Mouse (Mus musculus) CH12.LX (cell line): ENCODE measurements around the gene Slc38a10. TPM values are rescaled to one million over a fixed set of nuclear protein-coding genes. Genes with fewer than 3 reads are reported as not detected.
A peak's percentile ranks its signal among the peaks of the same experiment; 100 is the strongest.

Source experiments
- DNase-seq: peaks from one replicate; pipeline ENCODE4 v3.0.0-alpha.2; 2013; ENCODE audit errors: extremely low read depth
- H3K27ac ChIP-seq: 2 replicates; pipeline ENCODE4 v1.5.1; 2012; ENCODE audit warnings: low read depth, mild to moderate bottlenecking, control low read depth, moderate library complexity; ENCODE audit not compliant: insufficient read depth
- H3K27me3 ChIP-seq: replicated peaks from 2 replicates; pipeline ENCODE3; 2012; ENCODE audit warnings: inconsistent platforms
- H3K36me3 ChIP-seq, 2 experiments: replicated peaks in 1 of 2; 2 replicates each; pipeline versions ENCODE3 to v1.6.1; 2012; ENCODE audit warnings: inconsistent platforms in 1 of 2, low read length in 1 of 2, mild to moderate bottlenecking in 1 of 2, mixed read lengths in 1 of 2, moderate library complexity in 1 of 2; ENCODE audit not compliant: control insufficient read depth in 1 of 2, insufficient read depth in 1 of 2
- H3K4me1 ChIP-seq, 2 experiments: 2 replicates each; pipeline ENCODE4 v1.6.1; 2012; ENCODE audit warnings: inconsistent platforms in 1 of 2, moderate library complexity in 1 of 2; ENCODE audit not compliant: insufficient read depth in 2 of 2, control insufficient read depth in 1 of 2
- H3K4me2 ChIP-seq: 2 replicates; pipeline ENCODE4 v1.6.1; 2012; ENCODE audit warnings: low read depth, mild to moderate bottlenecking, control low read depth; ENCODE audit not compliant: poor library complexity, insufficient read depth, severe bottlenecking
- H3K4me3 ChIP-seq, 3 experiments: fragments of 150-350 bp in 1 of 3; sonication (generic) in 1 of 3; replicated peaks in 1 of 3; 2 replicates each; pipeline versions ENCODE3 to v1.5.1; 2011 to 2012; ENCODE audit warnings: low read depth in 2 of 3, low read length in 2 of 3, mild to moderate bottlenecking in 2 of 3, moderate library complexity in 2 of 3, control low read depth in 1 of 3, improper control_type of control experiment in 1 of 3, inconsistent platforms in 1 of 3, mixed read lengths in 1 of 3; ENCODE audit not compliant: poor library complexity in 1 of 3
- H3K79me2 ChIP-seq: replicated peaks from 2 replicates; pipeline ENCODE4 v1.6.1; 2012; ENCODE audit warnings: mild to moderate bottlenecking, moderate library complexity; ENCODE audit not compliant: control insufficient read depth, poor library complexity, insufficient read depth, severe bottlenecking; ENCODE audit errors: extremely low read depth
- H3K9ac ChIP-seq: 2 replicates; pipeline ENCODE4 v1.6.1; 2012; ENCODE audit warnings: low read depth, mild to moderate bottlenecking, control low read depth, moderate library complexity; ENCODE audit not compliant: insufficient read depth
- H3K9me3 ChIP-seq: replicated peaks from 2 replicates; pipeline ENCODE3; 2012; ENCODE audit warnings: low read length, inconsistent platforms, mixed read lengths
- CHD1 ChIP-seq: IDR thresholded peaks from 2 replicates; pipeline ENCODE4 v1.6.1; 2012; ENCODE audit warnings: low read depth, low read length, improper control_type of control experiment, inconsistent platforms
- CHD2 ChIP-seq: IDR thresholded peaks from 2 replicates; pipeline ENCODE4 v1.6.1; 2011; ENCODE audit warnings: low read length, improper control_type of control experiment
- E2F4 ChIP-seq: IDR thresholded peaks from 2 replicates; pipeline ENCODE4 v1.6.1; 2011; ENCODE audit warnings: low read depth, low read length, improper control_type of control experiment; ENCODE audit not compliant: insufficient replicate concordance
- ELF1 ChIP-seq: IDR thresholded peaks from 2 replicates; pipeline ENCODE4 v1.6.1; 2014; ENCODE audit warnings: low read depth, mild to moderate bottlenecking, inconsistent platforms, low read length, improper control_type of control experiment
- EP300 ChIP-seq: IDR thresholded peaks from 2 replicates; pipeline ENCODE4 v1.6.1; 2011; ENCODE audit warnings: low read length, improper control_type of control experiment
- GABPA ChIP-seq: IDR thresholded peaks from 2 replicates; pipeline ENCODE4 v1.6.1; 2012; ENCODE audit warnings: low read depth, low read length, improper control_type of control experiment, inconsistent platforms; ENCODE audit not compliant: insufficient replicate concordance
- HCFC1 ChIP-seq: IDR thresholded peaks from 2 replicates; pipeline ENCODE4 v1.6.1; 2012; ENCODE audit warnings: low read depth, mild to moderate bottlenecking, inconsistent platforms, low read length, improper control_type of control experiment
- JUND ChIP-seq: conservative IDR thresholded peaks from 2 replicates; pipeline ENCODE4 v1.6.1; 2011; ENCODE audit warnings: low read depth, low read length, improper control_type of control experiment
- MYC ChIP-seq: IDR thresholded peaks from 2 replicates; pipeline ENCODE4 v1.6.1; 2011; ENCODE audit warnings: low read depth, mild to moderate bottlenecking, improper control_type of control experiment, low read length
- NELFE ChIP-seq: IDR thresholded peaks from 2 replicates; pipeline ENCODE4 v1.6.1; 2011; ENCODE audit warnings: low read depth, low read length, improper control_type of control experiment
- NRF1 ChIP-seq: IDR thresholded peaks from 2 replicates; pipeline ENCODE4 v1.6.1; 2014; ENCODE audit warnings: low read depth, mild to moderate bottlenecking, inconsistent platforms, low read length, improper control_type of control experiment, moderate library complexity
- PAX5 ChIP-seq: IDR thresholded peaks from 2 replicates; pipeline ENCODE4 v1.6.1; 2012; ENCODE audit warnings: low read length, inconsistent platforms, mixed read lengths
- POLR2A ChIP-seq: IDR thresholded peaks from 2 replicates; pipeline ENCODE4 v1.6.1; 2011; ENCODE audit warnings: low read depth, mild to moderate bottlenecking, improper control_type of control experiment, low read length
- RCOR1 ChIP-seq: conservative IDR thresholded peaks from 2 replicates; pipeline ENCODE4 v1.6.1; 2012; ENCODE audit warnings: low read depth, mild to moderate bottlenecking, inconsistent platforms, low read length, improper control_type of control experiment
- TBP ChIP-seq: conservative IDR thresholded peaks from 2 replicates; pipeline ENCODE4 v1.6.1; 2011; ENCODE audit warnings: low read depth, low read length, improper control_type of control experiment
- TCF12 ChIP-seq: IDR thresholded peaks from 2 replicates; pipeline ENCODE4 v1.6.1; 2014; ENCODE audit warnings: low read depth, mild to moderate bottlenecking, inconsistent platforms, low read length, improper control_type of control experiment
- ZMIZ1 ChIP-seq: IDR thresholded peaks from 2 replicates; pipeline ENCODE4 v1.6.1; 2012; ENCODE audit warnings: low read depth, mild to moderate bottlenecking, inconsistent platforms, low read length, improper control_type of control experiment
- ZNF384 ChIP-seq: IDR thresholded peaks from 2 replicates; pipeline ENCODE4 v1.6.1; 2012; ENCODE audit warnings: low read depth, low read length, improper control_type of control experiment, inconsistent platforms
- dilution Hi-C: fragments of 300-500 bp; cut with MboI; formaldehyde crosslinking; loops from 2 replicates; pipeline ENCODE4 v1.14.3; 2020; ENCODE audit warnings: low sequenced_read_pairs; ENCODE audit not compliant: extremely low pct_unique_long_range_greater_than_20kb, extremely low pct_ligation_motif_present
- in situ Hi-C: fragments of 300-500 bp; cut with MboI; formaldehyde crosslinking; loops from 3 replicates; pipeline ENCODE4 v1.14.3; 2019; ENCODE audit warnings: low sequenced_read_pairs, low pct_ligation_motif_present, low pct_unique_long_range_greater_than_20kb, mixed read lengths
- polyA plus RNA-seq: library from polyadenylated mRNA; unstranded; fragments of >175 nt; gene quantifications from 2 replicates; pipeline ENCODE4 v1.2.1, GENCODE M21; 2012; ENCODE audit warnings: low read depth; ENCODE audit not compliant: insufficient read length
- total RNA-seq, 2 experiments: library from RNA; depleted of rRNA; stranded (reverse); fragments of 300-350 nt in 1 of 2; fragments of >200 nt in 1 of 2; gene quantifications; 2 replicates each; pipeline ENCODE4 v1.2.3; 2012 to 2014

The Slc38a10 gene
- total and polyA plus RNA-seq, 3 experiments: 47.1 to 97.6 (median 75.6) TPM

GRCm38 (mm10) chr11:120092817-120093591 lies 58.1 kb downstream of the Slc38a10 start:
- no peaks in the 10 kb centered on the region for H3K79me2 ChIP-seq
- no peaks in the 10 kb centered on the region for H3K27me3 ChIP-seq
- H3K36me3 ChIP-seq: peaks cover 61 to 67% of the 10 kb centered on the region in 2 experiments
- TF ChIP-seq ZMIZ1: no peak
- TF ChIP-seq EP300: no peak
- TF ChIP-seq TCF12: peak; percentile 42; the same call in 1 of the 2 replicates
- H3K9ac ChIP-seq: no peak overlapping the region
- H3K4me2 ChIP-seq: no peak overlapping the region
- DNase-seq: peak; percentile 45
- H3K4me1 ChIP-seq: peaks cover 3 to 55% of the 10 kb centered on the region in 2 experiments
- H3K4me3 ChIP-seq: no peak overlapping the region
- no peaks in the 10 kb centered on the region for H3K9me3 ChIP-seq
- dilution Hi-C loops: no loop called here
- H3K27ac ChIP-seq: no peak overlapping the region
- in situ Hi-C loops: loop anchor here (10.0 kb wide), 1 partner anchor 178 kb away; the partner anchor contains the start of gene Chmp6

GRCm38 (mm10) chr11:120090661-120091060 lies 60.5 kb downstream of the Slc38a10 start:
- no peaks in the 10 kb centered on the region for H3K79me2 ChIP-seq
- no peak overlapping the region for H3K27ac ChIP-seq
- no peak overlapping the region for H3K9ac ChIP-seq
- DNase-seq: no peak
- no peak overlapping the region for H3K4me3 ChIP-seq
- H3K4me2 ChIP-seq: no peak overlapping the region
- H3K4me1 ChIP-seq: peaks cover 8 to 47% of the 10 kb centered on the region in 2 experiments
- in situ Hi-C loops: loop anchor here (10.0 kb wide), 1 partner anchor 176 kb away; the partner anchor contains the start of gene Chmp6
- dilution Hi-C loops: no loop called here
- peaks cover 51 to 54% of the 10 kb centered on the region in 2 experiments for H3K36me3 ChIP-seq
- TF ChIP-seq TBP (no peak), ZNF384 (no peak), PAX5 (no peak), CHD1 (no peak)
- TF ChIP-seq, all 38 proteins: peak for 0
- Histone ChIP-seq H3K9me3 (no peaks in the 10 kb centered on the region), H3K27me3 (peaks cover 4% of the 10 kb centered on the region)

GRCm38 (mm10) chr11:120086702-120087152 lies 64.4 kb downstream of the Slc38a10 start, which contains the start of gene Cep131:
TSS of gene Cep131 (minus strand) at chr11:120086827.
- TF ChIP-seq RCOR1 (no peak), NELFE (0 out of 2 replicates have a peak, but pooled peaks have one; percentile 11), HCFC1 (no peak; the same call in 1 of the 2 replicates), JUND (no peak), MYC (no peak), ELF1 (0 out of 2 replicates have a peak, but pooled peaks have one; percentile 26), NRF1 (peak; percentile 67), POLR2A (peak; percentile 81), TBP (0 out of 2 replicates have a peak, but pooled peaks have one; percentile 37), TCF12 (no peak), GABPA (no peak), E2F4 (no peak), CHD2 (peak; percentile 88)
- dilution Hi-C loops (no loop called here), in situ Hi-C loops (no loop called here)
- peak within 1 kb of the TSS; percentile 93 for H3K4me2 ChIP-seq
- peak within 1 kb of the TSS; percentile 74 to 97 (median 78) for H3K4me3 ChIP-seq
- H3K79me2 ChIP-seq: no peaks in the 10 kb centered on the region
- no peak within 1 kb of the TSS for H3K27ac ChIP-seq
- H3K27me3 ChIP-seq: peaks cover 5% of the 10 kb centered on the region
- peak; percentile 99 for DNase-seq
- H3K4me1 ChIP-seq: peaks cover 9 to 35% of the 10 kb centered on the region in 2 experiments
- peaks cover 15 to 34% of the 10 kb centered on the region in 2 experiments for H3K36me3 ChIP-seq
- no peaks in the 10 kb centered on the region for H3K9me3 ChIP-seq
- peak within 1 kb of the TSS; percentile 89 for H3K9ac ChIP-seq
